Mouse (Mus musculus) neural tube, embryonic 13.5 days (tissue): ENCODE measurements around the gene Supt3. TPM values are rescaled to one million over a fixed set of nuclear protein-coding genes. Genes with fewer than 3 reads are reported as not detected.

ENCODE experiments used
- ATAC-seq: fragments of 200-750 bp; cut with Nextera tagmentation; 2 replicates; pipeline ENCODE4 v1.8.0; 2017; ENCODE audit warnings: low read depth, mild to moderate bottlenecking, moderate TSS enrichment, moderate library complexity
- H3K27ac ChIP-seq: fragments of 300-500 bp; sonication (generic); replicated peaks from 2 replicates; pipeline ENCODE4 v1.5.1; 2015; ENCODE audit warnings: moderate library complexity, mild to moderate bottlenecking, inconsistent platforms
- H3K27me3 ChIP-seq: fragments of 300-500 bp; sonication (generic); 2 replicates; pipeline ENCODE4 v1.6.1; 2015; ENCODE audit warnings: mild to moderate bottlenecking, inconsistent platforms
- H3K36me3 ChIP-seq: fragments of 300-500 bp; sonication (generic); 2 replicates; pipeline ENCODE4 v1.6.1; 2015; ENCODE audit warnings: mild to moderate bottlenecking, inconsistent platforms
- H3K4me1 ChIP-seq: fragments of 300-500 bp; sonication (generic); replicated peaks from 2 replicates; pipeline ENCODE4 v1.6.1; 2015; ENCODE audit warnings: inconsistent platforms
- H3K4me2 ChIP-seq: fragments of 300-500 bp; sonication (generic); 2 replicates; pipeline ENCODE4 v1.6.1; 2015; ENCODE audit warnings: inconsistent platforms, mild to moderate bottlenecking, moderate library complexity
- H3K4me3 ChIP-seq: fragments of 300-500 bp; sonication (generic); 2 replicates; pipeline ENCODE4 v1.5.1; 2015; ENCODE audit warnings: mild to moderate bottlenecking, inconsistent platforms
- H3K9ac ChIP-seq: fragments of 300-500 bp; sonication (generic); 2 replicates; pipeline ENCODE4 v1.6.1; 2015; ENCODE audit warnings: moderate library complexity, mild to moderate bottlenecking, inconsistent platforms
- H3K9me3 ChIP-seq: fragments of 300-500 bp; sonication (generic); 2 replicates; pipeline ENCODE4 v1.6.1; 2016; ENCODE audit warnings: inconsistent platforms
- WGBS: fragments of 180-500 bp; shearing (Covaris S2); methylation state at CpG from one replicate; pipeline ENCODE4 v1.1.7; 2015; 5-methylcytosine and 5-hydroxymethylcytosine counted together
- polyA plus RNA-seq: library from polyadenylated mRNA; unstranded; fragments of >200 nt; fragmentation: Nextera tagmentation; extraction: Ambion mirVana; gene quantifications from 2 replicates; pipeline ENCODE4 v1.2.1, GENCODE M21; 2015

Gene Supt3
- polyA plus RNA-seq = 25.4 and 25.9 TPM in 2 replicates

- Histone ChIP-seq H3K9me3 (no peaks in the 10 kb centered on the region), H3K9ac (peak within 1 kb of the TSS; percentile 94), H3K4me3 (peak within 1 kb of the TSS; percentile 75), H3K4me1 (peaks cover 8% of the 10 kb centered on the region), H3K4me2 (peak within 1 kb of the TSS; percentile 69), H3K36me3 (no peaks in the 10 kb centered on the region), H3K27me3 (no peaks in the 10 kb centered on the region), H3K27ac (peak within 1 kb of the TSS; percentile 93)
- peak; percentile 98 for ATAC-seq
- under 1% methylated on average over 40 of the region's 40 CpGs for WGBS
These were observed at the start of gene Supt3 for GRCm38 (mm10) chr17:44776738-44777270. TSS of gene Supt3 (plus strand) at chr17:44777152.

DNA sequence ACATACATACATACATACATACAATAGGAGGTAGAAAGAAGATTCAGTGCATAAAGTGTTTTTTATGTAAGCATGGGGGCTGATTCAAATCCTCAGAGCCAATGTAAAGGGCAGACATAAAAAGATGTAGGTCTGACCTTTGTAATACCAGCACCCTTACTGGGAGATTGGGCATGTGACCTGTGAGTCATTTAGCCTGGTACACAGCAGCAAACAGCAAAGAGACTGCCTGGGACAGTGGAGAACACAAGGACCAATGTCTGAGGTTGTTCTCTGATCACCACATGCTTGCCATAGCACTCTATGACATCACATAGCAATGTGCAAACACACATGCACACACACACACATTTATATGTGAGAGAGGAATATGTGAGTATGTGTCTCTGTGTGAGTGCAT is 49.3 kb upstream of the Supt3 start:
- ATAC-seq = no peak
- Histone ChIP-seq H3K36me3 (no peaks in the 10 kb centered on the region), H3K4me2 (no peak overlapping the region), H3K27me3 (peaks cover 47% of the 10 kb centered on the region), H3K9me3 (no peaks in the 10 kb centered on the region), H3K27ac (no peak overlapping the region), H3K9ac (no peak overlapping the region), H3K4me1 (no peaks in the 10 kb centered on the region), H3K4me3 (no peak overlapping the region)

DNA sequence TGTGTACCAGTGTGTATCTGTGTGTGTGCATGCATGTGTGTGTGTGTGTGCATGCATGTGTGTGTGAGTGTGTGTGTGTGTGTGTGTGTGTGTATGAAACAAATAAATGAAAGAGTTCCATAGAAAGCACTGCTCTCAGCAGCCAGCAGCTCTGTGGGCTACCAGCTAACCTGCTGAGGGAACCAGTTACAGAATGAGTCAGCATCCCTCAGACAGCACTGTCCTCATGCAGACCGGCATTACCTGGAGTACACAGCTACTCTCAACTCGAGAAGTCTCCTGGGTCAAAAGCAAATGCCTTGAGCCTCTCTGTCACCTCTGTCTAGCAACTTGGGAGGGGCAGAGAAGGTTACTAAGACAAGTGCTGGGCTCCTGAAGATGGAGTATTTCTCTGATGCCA is 48.5 kb upstream of the Supt3 start:
- H3K4me3 ChIP-seq = no peak overlapping the region
- WGBS = 58% methylated on average over 2 of the region's 2 CpGs
- H3K36me3 ChIP-seq = no peaks in the 10 kb centered on the region
- H3K4me1 ChIP-seq = no peaks in the 10 kb centered on the region
- no peaks in the 10 kb centered on the region for H3K9me3 ChIP-seq
- no peak for ATAC-seq
- H3K9ac ChIP-seq = no peak overlapping the region
- no peak overlapping the region for H3K4me2 ChIP-seq
- peaks cover 55% of the 10 kb centered on the region for H3K27me3 ChIP-seq
- no peak overlapping the region for H3K27ac ChIP-seq

DNA sequence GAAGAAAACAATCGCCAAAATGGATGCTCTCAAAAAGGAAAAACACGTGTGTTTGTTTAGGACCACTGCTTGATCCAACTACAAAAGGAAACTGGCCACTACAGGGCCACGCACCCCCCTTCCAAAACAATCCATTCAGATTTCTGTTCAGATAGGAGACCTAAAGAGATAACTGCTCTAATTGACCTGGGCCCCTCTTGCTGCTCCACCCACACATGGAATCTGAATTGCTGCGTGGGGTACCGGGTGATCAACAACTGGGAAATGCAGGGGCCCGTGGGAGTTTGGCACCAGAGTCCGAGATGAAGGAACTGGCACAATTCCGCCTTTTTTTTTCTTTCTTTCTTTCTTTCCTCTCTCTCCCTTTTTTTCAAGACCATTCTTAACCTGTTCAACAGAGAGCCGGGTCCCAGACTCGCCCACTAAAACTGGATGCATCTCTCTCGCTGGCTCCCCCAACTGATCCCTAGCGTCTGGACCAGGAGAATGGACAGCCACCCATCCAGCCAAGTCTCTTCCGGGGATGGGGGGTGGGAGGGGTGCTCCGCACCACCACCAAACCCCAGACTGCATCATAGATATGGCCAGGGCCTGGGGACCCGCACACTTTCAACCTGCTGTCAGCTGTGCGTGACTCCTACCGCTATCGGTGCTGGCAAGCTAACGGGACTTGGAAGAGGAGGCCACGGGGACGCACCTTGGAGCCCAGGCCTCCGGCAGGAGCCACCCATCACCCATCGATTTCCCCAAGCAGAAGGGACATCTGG is 43.2 kb upstream of the Supt3 start:
- H3K4me2 ChIP-seq = peak overlapping the region; percentile 87
- peaks cover 82% of the 10 kb centered on the region for H3K27me3 ChIP-seq
- H3K9me3 ChIP-seq = no peaks in the 10 kb centered on the region
- H3K4me3 ChIP-seq = peak overlapping the region; percentile 62
- peak overlapping the region; percentile 76; the same call in 1 of the 2 replicates for H3K9ac ChIP-seq
- no peak overlapping the region for H3K27ac ChIP-seq
- no peaks in the 10 kb centered on the region for H3K36me3 ChIP-seq
- whole genome bisulfite sequencing = 2% methylated on average over 23 of the region's 23 CpGs
- ATAC-seq = no peak
- peaks cover 41% of the 10 kb centered on the region for H3K4me1 ChIP-seq

DNA sequence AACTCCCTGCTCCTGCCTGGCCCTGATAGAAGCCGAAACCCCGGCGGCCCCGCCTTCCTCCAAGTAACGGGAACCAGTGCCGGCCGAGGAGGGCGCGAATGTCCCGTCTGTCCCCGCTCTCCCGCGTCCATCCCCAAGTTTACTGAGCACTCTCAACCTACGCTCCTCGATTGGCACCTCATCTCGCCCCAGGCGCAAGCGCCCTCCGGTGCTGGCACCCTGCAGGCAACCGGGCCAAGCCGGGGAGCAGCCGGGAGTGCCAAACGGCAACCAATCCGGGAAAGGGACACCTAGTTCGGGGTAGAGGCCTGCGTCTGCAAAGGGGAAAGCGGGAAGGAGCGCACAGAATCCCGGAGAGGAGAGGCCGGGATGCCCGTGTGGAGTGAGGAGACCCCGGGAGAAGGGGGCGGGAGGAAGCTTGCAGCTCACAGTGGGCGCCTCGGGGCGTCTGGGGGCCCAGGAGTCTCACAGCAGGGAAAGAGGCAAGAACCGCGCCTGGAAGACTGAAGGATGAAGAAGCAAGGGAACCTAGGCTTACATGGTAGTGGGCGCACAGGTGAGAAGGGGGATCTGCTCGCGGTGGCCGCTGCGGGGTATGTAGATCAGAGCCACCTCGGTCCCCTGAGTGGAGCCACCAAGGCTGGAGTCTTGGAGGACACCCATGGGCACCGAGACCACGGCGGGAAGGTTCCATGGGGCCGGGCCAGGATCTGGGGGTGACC is 42.3 kb upstream of the Supt3 start:
- Histone ChIP-seq H3K4me3 (peak overlapping the region; percentile 62), H3K4me2 (peak overlapping the region; percentile 87), H3K9me3 (no peaks in the 10 kb centered on the region), H3K36me3 (no peaks in the 10 kb centered on the region), H3K27me3 (peaks cover 84% of the 10 kb centered on the region), H3K4me1 (peaks cover 41% of the 10 kb centered on the region), H3K9ac (peak overlapping the region; percentile 76), H3K27ac (no peak overlapping the region)
- ATAC-seq = peak; percentile 17
- 0% methylated on average over 48 of the region's 48 CpGs for WGBS

DNA sequence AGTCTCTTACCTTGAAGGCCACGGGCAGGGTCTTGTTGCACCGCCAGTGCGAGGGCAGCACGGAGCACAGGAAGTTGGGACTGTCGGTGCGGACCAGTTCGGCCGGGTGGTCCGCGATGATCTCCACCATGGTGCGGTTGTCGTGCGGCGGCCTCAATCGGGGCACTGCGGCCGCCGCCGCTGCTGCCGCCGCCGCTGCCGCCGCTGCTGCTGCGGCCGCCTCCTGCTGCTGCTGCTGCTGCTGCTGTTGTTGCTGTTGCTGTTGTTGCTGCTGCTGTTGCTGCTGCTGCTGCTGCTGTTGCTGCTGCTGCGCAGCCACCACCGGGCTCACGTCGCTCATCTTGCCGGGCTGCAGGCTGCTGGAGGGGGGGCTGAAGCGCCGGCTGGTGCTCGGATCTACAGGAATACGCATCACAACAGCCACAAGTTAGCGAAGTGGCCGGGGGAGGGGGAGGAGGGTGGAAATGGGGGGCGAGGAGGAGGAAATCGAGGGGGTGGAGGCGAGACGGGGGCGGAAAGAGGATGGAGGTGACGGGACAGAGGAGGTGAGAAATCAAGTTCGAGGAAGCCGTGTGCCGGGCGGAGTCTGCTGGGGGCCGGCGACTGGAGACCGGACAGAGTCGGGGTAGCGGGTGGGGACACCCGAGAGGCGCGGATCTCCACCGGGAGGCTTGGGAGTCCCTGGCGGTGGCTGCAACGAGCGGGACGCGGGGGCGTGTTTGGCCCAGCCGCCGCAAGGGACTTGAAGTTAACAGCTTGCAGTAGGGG is 41.5 kb upstream of the Supt3 start:
- peaks cover 41% of the 10 kb centered on the region for H3K4me1 ChIP-seq
- WGBS = 1% methylated on average over 64 of the region's 64 CpGs
- peak overlapping the region; percentile 62 for H3K4me3 ChIP-seq
- H3K9me3 ChIP-seq = no peaks in the 10 kb centered on the region
- no peaks in the 10 kb centered on the region for H3K36me3 ChIP-seq
- 0 out of 2 replicates have a peak overlapping the region, but pooled peaks have one; percentile 33 for H3K27ac ChIP-seq
- H3K9ac ChIP-seq = peak overlapping the region; percentile 76
- H3K27me3 ChIP-seq = peaks cover 89% of the 10 kb centered on the region
- peak; percentile 33 for ATAC-seq
- peak overlapping the region; percentile 87 for H3K4me2 ChIP-seq

GRCm38 (mm10) chr17:44735991-44736561 is 40.9 kb upstream of the Supt3 start:
- H3K27ac ChIP-seq = 0 out of 2 replicates have a peak overlapping the region, but pooled peaks have one; percentile 33
- H3K4me1 ChIP-seq = peaks cover 41% of the 10 kb centered on the region
- peak overlapping the region; percentile 62 for H3K4me3 ChIP-seq
- peak overlapping the region; percentile 76 for H3K9ac ChIP-seq
- 0% methylated on average over 51 of the region's 73 CpGs for WGBS
- H3K36me3 ChIP-seq = no peaks in the 10 kb centered on the region
- peaks cover 90% of the 10 kb centered on the region for H3K27me3 ChIP-seq
- H3K4me2 ChIP-seq = peak overlapping the region; percentile 87
- ATAC-seq = peak; percentile 80
- no peaks in the 10 kb centered on the region for H3K9me3 ChIP-seq

GRCm38 (mm10) chr17:44737275-44738120 is 39.5 kb upstream of the Supt3 start:
- Histone ChIP-seq H3K36me3 (no peaks in the 10 kb centered on the region), H3K4me3 (peak overlapping the region; percentile 10), H3K9me3 (no peaks in the 10 kb centered on the region), H3K4me2 (peak overlapping the region; percentile 31), H3K27me3 (peaks cover 82% of the 10 kb centered on the region), H3K27ac (no peak overlapping the region), H3K9ac (no peak overlapping the region), H3K4me1 (peaks cover 41% of the 10 kb centered on the region)
- WGBS = under 1% methylated on average over 33 of the region's 33 CpGs
- ATAC-seq = no peak

DNA sequence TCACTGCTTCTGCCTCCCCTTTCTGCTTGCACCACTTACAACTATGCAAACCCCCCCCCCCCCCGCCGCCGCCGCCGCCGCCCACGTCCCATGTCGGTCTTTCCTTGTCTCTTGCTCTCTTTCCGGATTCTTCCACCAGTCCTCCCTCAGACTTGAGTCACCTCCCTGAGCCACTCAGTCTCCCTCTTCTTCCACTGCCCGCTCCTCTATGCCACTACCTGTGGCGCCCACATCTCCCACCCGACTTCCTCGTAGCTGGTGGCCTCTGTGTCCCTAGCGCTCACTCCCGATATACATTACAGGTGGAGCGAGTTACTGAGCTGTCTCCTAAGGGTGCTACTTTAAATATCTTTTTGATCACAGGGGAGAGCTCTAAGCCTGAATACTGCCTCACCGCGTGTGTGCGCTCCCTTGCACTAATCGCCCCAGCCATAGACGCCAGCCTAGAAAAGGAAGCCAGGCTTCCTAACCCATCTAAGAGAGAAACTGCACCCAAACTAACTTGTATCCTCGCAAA is 38.8 kb upstream of the Supt3 start:
- no peaks in the 10 kb centered on the region for H3K36me3 ChIP-seq
- WGBS = under 1% methylated on average over 18 of the region's 22 CpGs
- no peak overlapping the region for H3K27ac ChIP-seq
- H3K4me2 ChIP-seq = peak overlapping the region; percentile 31
- H3K9ac ChIP-seq = no peak overlapping the region
- peaks cover 75% of the 10 kb centered on the region for H3K27me3 ChIP-seq
- ATAC-seq = no peak
- peak overlapping the region; percentile 10 for H3K4me3 ChIP-seq
- no peaks in the 10 kb centered on the region for H3K9me3 ChIP-seq
- peaks cover 41% of the 10 kb centered on the region for H3K4me1 ChIP-seq

- Histone ChIP-seq H3K27ac (no peak overlapping the region), H3K36me3 (no peaks in the 10 kb centered on the region), H3K4me1 (peaks cover 12% of the 10 kb centered on the region), H3K27me3 (peaks cover 39% of the 10 kb centered on the region), H3K4me2 (no peak overlapping the region), H3K9me3 (no peaks in the 10 kb centered on the region), H3K9ac (no peak overlapping the region), H3K4me3 (no peak overlapping the region)
- ATAC-seq = no peak
- WGBS = 84% methylated on average over 9 of the region's 9 CpGs
These were observed 34.7 kb upstream of the Supt3 start for GRCm38 (mm10) chr17:44742246-44742645.

- H3K4me1 ChIP-seq = no peaks in the 10 kb centered on the region
- no peak overlapping the region for H3K9ac ChIP-seq
- H3K27me3 ChIP-seq = peaks cover 24% of the 10 kb centered on the region
- H3K4me3 ChIP-seq = no peak overlapping the region
- H3K9me3 ChIP-seq = no peaks in the 10 kb centered on the region
- ATAC-seq = no peak
- WGBS = 55% methylated on average over 3 of the region's 3 CpGs
- no peak overlapping the region for H3K4me2 ChIP-seq
- no peaks in the 10 kb centered on the region for H3K36me3 ChIP-seq
- no peak overlapping the region for H3K27ac ChIP-seq
These were observed 33.2 kb upstream of the Supt3 start for GRCm38 (mm10) chr17:44743780-44744179.
